11 mouse cellular contexts compared by ENCODE assay signal in genomic region chr9:44313476-44314256, GRCm38 (mm10). TPM values are rescaled to one million over a fixed set of nuclear protein-coding genes. Genes with fewer than 3 reads are reported as not detected.
DNase-seq lines count a peak whose midpoint lies in the region; ATAC-seq lines count a peak whose summit lies in the region.
"Had no signal": no experiment of that assay in that cellular context is flagged by ENCODE, and none has a peak within 500 bp of the region (broad histone marks: within the 10 kb centered on the region; RNA-seq: fewer than 3 reads in every experiment).

No protein-coding gene starts in this region.

- H3K4me3 ChIP-seq in liver, embryonic 12.5 days, result no peak overlapping the region
- H3K4me3 ChIP-seq in midbrain, embryonic 13.5 days (replicated peaks), result no peak overlapping the region
- H3K4me3 ChIP-seq: liver, embryonic 13.5 days; neural tube, embryonic 12.5 days had no signal

- DNase-seq in cerebellum, adult 11-12 months, result peak; percentile 65
- DNase-seq in layer of hippocampus, postnatal 36 days, result peak; percentile 73 to 82
- peak; percentile 89 to 91 for DNase-seq in right cerebral cortex, postnatal 10 days (ENCODE audit: low spot score in 2 of 2)
- no peak for DNase-seq in thymus, postnatal 36 days
- DNase-seq: gastrocnemius, postnatal 36 days; liver, embryonic 13.5 days had no signal

- no peak overlapping the region for H3K9ac ChIP-seq in liver, embryonic 12.5 days
- no peak overlapping the region for H3K9ac ChIP-seq in midbrain, embryonic 13.5 days (replicated peaks)
- H3K9ac ChIP-seq: liver, embryonic 13.5 days; neural tube, embryonic 12.5 days had no signal

- peaks cover 71% of the 10 kb centered on the region for H3K36me3 ChIP-seq in liver, embryonic 12.5 days
- peaks cover 58% of the 10 kb centered on the region for H3K36me3 ChIP-seq in midbrain, embryonic 13.5 days

- H3K27me3 ChIP-seq in liver, embryonic 12.5 days (replicated peaks), result no peaks in the 10 kb centered on the region
- H3K27me3 ChIP-seq in midbrain, embryonic 13.5 days, result 0 out of 2 replicates have a peak, but pooled peaks cover 3% of the 10 kb centered on the region
- H3K27me3 ChIP-seq: liver, embryonic 13.5 days; neural tube, embryonic 12.5 days had no signal

- no peak for ATAC-seq in cerebellum, adult (ENCODE audit: insufficient number of reproducible peaks, low FRiP score, low TSS enrichment)
- ATAC-seq in frontal cortex, adult (ENCODE audit: low TSS enrichment), result peak; percentile 81
- no peak for ATAC-seq in liver, embryonic 12.5 days
- ATAC-seq in midbrain, embryonic 13.5 days, result no peak

- no peak overlapping the region for H3K27ac ChIP-seq in liver, embryonic 12.5 days
- H3K27ac ChIP-seq in midbrain, embryonic 13.5 days, result no peak overlapping the region
- H3K27ac ChIP-seq: liver, embryonic 13.5 days; neural tube, embryonic 12.5 days had no signal

- H3K4me1 ChIP-seq in liver, embryonic 12.5 days, result peaks cover 49% of the 10 kb centered on the region
- peaks cover 28% of the 10 kb centered on the region for H3K4me1 ChIP-seq in midbrain, embryonic 13.5 days (replicated peaks)

- no peaks in the 10 kb centered on the region for H3K9me3 ChIP-seq in liver, embryonic 12.5 days (replicated peaks)
- H3K9me3 ChIP-seq in midbrain, embryonic 13.5 days, result no peaks in the 10 kb centered on the region
- H3K9me3 ChIP-seq: liver, embryonic 13.5 days; neural tube, embryonic 12.5 days had no signal

- WGBS in liver, embryonic 12.5 days (ENCODE audit: insufficient replicate concordance), result 81% methylated on average over 19 of the region's 19 CpGs
- 72% methylated on average over 19 of the region's 19 CpGs for WGBS in midbrain, embryonic 13.5 days

- H3K4me2 ChIP-seq in liver, embryonic 12.5 days, result no peak overlapping the region
- H3K4me2 ChIP-seq in midbrain, embryonic 13.5 days (replicated peaks), result no peak overlapping the region
- H3K4me2 ChIP-seq: liver, embryonic 13.5 days; neural tube, embryonic 12.5 days had no signal

RNA-seq across cellular contexts. Expression of gene C2cd2l, which starts 6.4 kb away (rescaled TPM):
- total RNA-seq in layer of hippocampus, postnatal 36 days (2021), result 100 to 1,000 TPM; 184 to 198 TPM
- polyA plus RNA-seq in liver, embryonic 12.5 days (2016; fragmentation: Nextera tagmentation; extraction: Ambion mirVana), result 12.3 and 13.0 TPM in 2 replicates
- 23.0 and 27.3 TPM in 2 replicates for polyA plus RNA-seq in midbrain, embryonic 13.5 days (2015; fragmentation: Nextera tagmentation; extraction: Ambion mirVana)

RNA-seq across cellular contexts. Expression of gene Hinfp, which starts 8.2 kb away (rescaled TPM):
- total RNA-seq in layer of hippocampus, postnatal 36 days (2021), result 10 to 100 TPM; 27.4 to 30.1 TPM
- 16.2 and 17.2 TPM in 2 replicates for polyA plus RNA-seq in liver, embryonic 12.5 days (2016; fragmentation: Nextera tagmentation; extraction: Ambion mirVana)
- polyA plus RNA-seq in midbrain, embryonic 13.5 days (2015; fragmentation: Nextera tagmentation; extraction: Ambion mirVana), result 37.5 and 38.5 TPM in 2 replicates

RNA-seq across cellular contexts. Expression of gene Dpagt1, which starts 12.2 kb away (rescaled TPM):
- total RNA-seq in layer of hippocampus, postnatal 36 days (2021), result 10 to 100 TPM; 14.5 to 15.9 TPM
- 21.9 and 24.0 TPM in 2 replicates for polyA plus RNA-seq in liver, embryonic 12.5 days (2016; fragmentation: Nextera tagmentation; extraction: Ambion mirVana)
- 40.8 TPM in 2 replicates for polyA plus RNA-seq in midbrain, embryonic 13.5 days (2015; fragmentation: Nextera tagmentation; extraction: Ambion mirVana)

RNA-seq across cellular contexts. Expression of gene H2afx, which starts 20.8 kb away (rescaled TPM):
- total RNA-seq in layer of hippocampus, postnatal 36 days (2021), result 10 to 100 TPM; 43.4 to 49.9 TPM
- 233 and 239 TPM in 2 replicates for polyA plus RNA-seq in liver, embryonic 12.5 days (2016; fragmentation: Nextera tagmentation; extraction: Ambion mirVana)
- polyA plus RNA-seq in midbrain, embryonic 13.5 days (2015; fragmentation: Nextera tagmentation; extraction: Ambion mirVana), result 193 and 209 TPM in 2 replicates

RNA-seq across cellular contexts. Expression of gene Abcg4, which starts 25.3 kb away (rescaled TPM):
- total RNA-seq in layer of hippocampus, postnatal 36 days (2021), result 10 to 100 TPM; 63.6 to 73.1 TPM
- polyA plus RNA-seq in liver, embryonic 12.5 days (2016; fragmentation: Nextera tagmentation; extraction: Ambion mirVana), result 20.1 and 21.7 TPM in 2 replicates
- 17.3 and 18.1 TPM in 2 replicates for polyA plus RNA-seq in midbrain, embryonic 13.5 days (2015; fragmentation: Nextera tagmentation; extraction: Ambion mirVana)

Comparison
In these comparisons a context has a peak if more than half of its experiments do, and no peak if none do; other contexts are left out.
1. DNase-seq: peak in cerebellum, adult 11-12 months (single experiment), layer of hippocampus, postnatal 36 days (2 of 2) and right cerebral cortex, postnatal 10 days (2 of 2); none in thymus, postnatal 36 days (0 of 2).